Mouse (Mus musculus): ENCODE results near the gene Zfp131. TPM values are rescaled to one million over a fixed set of nuclear protein-coding genes. Genes with fewer than 3 reads are reported as not detected.

Gene Zfp131
- total RNA-seq, 2 experiments from 2014 or later, result 42.5 to 44.9 TPM

DNA sequence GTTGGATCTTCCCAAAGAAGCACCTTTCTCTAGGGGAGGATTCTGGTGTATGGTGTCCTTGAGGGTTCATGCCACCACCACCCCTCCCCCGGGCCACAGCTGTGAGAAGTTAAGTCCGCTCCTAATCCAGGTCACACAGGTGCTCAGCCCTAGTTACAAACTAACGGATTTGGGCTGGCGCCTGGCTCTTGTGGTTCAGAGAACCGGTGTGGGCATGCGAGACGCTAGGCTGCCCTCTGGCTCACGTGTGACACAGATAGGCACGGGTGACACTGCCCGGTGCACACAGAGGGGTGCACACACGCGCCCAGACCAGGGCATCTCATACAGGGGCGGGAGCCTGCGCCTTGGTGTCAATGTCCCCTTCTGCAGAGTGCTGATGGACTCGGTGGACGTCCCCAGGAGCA, 35.5 kb downstream of the Zfp131 start:
- DNase-seq, result peak in 1 of 2 experiments; percentile 25

GRCm38 (mm10) chr13:119754635-119755020, 36.1 kb downstream of the Zfp131 start:
- no peak for DNase-seq

DNA sequence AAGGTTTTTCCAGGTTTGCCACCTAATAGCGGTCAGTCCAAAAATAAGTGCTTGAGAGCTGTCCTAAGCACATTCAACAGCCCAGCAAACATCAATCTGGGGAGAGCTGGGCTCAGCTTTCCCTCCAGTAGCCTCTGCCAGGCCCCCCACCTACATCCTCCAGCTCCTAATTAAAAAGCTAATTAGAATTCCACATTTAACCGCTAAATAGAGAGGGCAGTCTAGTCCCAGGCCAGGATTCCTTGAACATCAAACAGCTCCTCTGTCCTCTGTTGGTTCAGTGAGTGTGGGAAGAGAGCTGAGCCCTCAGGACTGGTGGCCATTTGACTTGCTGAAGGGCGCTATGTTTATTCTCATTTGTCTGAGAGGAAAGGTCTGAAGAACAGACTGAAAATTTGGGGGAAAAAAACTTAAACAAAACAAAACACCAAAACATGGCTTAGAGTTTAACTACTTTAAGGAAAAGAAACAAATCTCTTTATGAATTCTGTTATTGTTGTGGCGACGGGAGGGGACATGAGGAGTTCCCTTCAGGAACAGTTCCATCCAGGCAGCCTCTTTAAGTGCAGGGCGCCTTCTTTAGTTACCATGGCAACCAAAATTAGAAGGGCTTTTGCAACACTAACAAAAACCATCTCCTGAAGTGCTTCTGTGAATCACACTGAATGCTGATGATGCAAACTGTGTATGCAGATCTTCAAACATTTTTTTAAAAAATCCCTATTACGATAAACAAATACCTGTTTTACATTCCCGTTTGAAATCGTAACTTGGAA, 36.6 kb downstream of the Zfp131 start:
- DNase-seq, result peak; percentile 27 to 36

DNA sequence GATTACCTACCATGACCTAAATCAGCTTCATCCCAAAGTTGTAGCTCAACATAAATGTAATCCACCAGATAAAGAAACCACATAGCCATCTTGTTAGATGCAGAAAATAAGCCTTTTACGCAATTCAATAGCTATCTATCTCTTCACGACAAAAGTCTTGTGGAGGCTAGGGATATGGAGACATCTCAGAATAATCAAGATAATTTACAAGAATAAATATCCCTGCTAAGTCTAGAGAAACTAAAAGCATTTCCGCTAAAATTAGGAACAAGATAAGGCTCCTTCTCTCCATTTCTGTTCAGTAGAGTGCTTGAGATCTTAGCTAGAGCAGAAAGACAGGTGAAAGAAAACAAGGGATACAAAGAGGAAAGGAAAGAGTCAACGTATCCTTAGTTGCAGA, 43.8 kb downstream of the Zfp131 start:
- DNase-seq, result no peak

GRCm38 (mm10) chr13:119743470-119743869, 47.2 kb downstream of the Zfp131 start:
- no peak for DNase-seq

DNA sequence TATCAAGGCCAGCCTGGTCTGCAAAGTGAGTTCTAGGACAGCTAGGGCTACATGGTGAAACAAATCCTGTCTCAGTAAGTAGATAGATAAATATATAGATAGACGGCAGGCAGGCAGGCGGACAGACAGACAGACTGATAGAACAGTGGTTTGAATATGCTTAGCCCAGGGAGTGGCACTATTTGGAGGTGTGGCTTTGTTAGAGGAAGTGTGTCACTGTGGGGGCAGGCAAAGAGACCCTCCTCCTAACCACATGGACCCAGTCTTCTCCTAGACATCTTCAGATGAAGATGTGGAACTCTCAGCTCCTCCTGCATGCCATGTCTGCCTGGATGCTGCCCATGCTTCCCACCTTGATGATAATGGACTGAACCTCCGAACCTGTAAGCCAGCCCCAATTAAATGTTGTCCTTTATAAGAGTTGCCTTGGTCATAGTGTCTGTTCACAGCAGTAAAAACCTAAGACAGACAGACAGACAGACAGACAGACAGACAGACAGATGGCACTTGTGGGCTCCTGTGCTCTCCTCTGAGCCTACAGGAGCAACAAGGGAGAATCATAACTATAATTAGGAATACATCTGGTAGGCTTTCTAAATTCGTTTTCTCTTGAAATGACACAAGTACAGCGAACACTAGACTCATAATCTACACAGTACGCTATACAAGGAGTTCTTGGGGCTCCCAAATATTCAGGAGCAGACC, 47.8 kb downstream of the Zfp131 start:
- DNase-seq, result no peak

DNA sequence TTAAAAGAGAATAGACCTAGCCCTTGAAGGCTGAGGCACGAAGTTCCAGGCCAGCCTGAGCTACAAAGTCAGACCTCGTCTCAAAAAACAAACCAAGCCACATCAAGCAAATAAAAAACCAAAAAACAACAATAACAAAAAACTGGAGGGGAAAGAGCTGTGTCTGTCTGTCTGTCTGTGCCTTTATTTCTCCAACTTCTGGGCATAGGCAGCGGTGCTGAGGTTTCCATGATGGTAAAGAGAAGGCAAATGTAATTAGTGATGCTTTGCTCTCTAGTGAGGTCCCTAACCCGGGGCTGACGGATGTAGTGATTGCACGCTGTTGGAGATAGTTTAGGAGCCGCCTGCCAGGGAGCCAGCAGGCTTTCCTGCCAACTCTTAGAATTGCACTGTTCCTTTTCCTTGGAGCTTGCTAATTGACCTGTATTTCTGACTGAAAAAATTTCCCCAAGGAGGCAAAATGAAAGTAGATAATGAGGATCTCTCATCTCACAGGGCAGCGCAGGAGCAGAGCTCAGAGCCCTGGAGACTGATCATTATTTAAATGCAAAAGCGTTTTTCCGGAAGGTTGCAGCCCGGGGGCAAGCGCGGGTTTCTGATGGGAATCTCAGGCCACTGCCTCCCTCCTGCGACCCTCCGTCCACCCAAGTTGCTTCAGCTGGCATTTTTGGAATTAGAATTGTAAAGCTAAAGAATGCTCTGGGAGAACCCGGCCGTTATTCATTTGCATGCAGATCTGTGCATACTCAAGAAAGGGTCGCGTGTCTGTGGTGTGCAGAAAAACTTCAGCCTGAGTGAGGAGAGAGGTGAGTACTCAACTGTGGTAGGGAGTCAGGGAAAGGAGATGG, 49.1 kb downstream of the Zfp131 start:
- no peak for DNase-seq

DNA sequence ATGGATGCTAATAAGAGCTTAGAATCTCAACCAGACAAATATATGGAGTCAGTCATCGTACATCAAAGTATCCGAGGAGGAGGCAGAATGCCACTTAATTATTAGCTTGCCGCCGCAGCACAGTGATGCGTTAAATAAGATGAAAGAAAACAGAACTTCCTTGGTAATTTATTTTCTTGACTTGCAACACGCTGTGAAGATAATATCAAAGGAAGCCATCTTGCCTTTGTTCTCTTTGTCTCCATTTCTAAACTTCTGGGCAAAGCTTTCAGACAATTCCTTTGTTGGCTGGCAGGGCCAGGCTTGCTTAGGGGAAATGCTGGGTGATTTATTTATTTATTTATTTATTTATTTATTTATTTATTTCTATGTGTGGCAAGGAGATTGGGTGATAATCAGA, 59.2 kb downstream of the Zfp131 start:
- DNase-seq, result no peak

DNA sequence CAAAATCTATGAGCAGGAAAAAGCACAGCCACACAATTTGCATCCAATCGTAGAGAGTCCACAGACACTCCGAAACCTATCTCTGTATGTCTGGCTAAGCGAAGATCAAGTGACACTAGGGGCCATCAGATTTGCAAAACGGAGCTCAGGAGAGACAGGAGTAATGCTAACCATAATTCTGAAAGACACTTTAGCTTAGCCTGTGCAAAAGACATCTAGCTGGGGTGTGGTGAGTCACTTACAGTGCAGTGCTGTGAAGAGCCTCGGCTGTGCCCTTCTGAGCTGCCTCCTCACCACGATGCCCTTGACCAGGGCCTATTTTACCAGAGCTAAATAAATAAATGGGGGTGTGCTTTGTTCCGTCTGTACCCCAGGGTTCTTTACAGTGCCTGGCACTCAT, 61.3 kb downstream of the Zfp131 start:
- DNase-seq, result no peak

DNA sequence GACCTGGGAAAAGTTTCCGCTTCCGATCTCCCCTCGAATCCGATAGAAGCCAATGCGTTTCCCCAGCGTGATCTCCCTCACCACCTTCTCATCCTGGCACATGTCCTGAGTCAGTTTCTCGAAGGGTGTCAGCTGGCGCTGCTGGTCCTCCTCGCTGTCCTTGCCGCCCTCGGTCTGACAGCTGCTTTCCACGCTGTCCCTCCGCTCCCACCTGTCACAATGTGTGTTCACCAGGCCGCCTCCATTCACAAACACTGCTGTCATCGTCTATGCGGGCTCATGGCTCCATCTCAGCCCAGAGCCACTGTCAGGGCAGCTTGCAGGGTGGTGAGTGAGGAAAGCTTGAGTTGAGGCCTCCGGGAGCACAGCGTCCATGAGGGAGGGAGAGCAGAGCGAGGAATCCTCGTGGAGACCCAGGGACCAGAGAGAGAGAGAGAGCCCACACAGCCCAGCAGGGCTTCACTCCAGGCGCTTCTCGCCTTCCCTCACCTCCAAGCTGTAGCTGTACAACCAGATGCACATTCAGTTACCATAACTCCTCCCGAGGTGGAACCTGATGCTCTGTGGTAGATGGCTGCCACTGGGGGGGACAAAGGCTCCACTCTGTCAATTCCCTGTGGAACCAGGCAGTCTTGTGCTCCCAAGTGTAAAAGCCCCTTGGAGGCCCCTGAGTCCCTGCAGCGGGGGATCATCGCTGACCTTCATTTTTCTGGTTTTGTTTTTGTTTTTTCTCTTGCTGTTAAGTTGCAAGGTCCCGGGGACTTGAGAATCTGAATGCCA, 62.9 kb downstream of the Zfp131 start:
- DNase-seq, result peak in 1 of 2 experiments; percentile 12

DNA sequence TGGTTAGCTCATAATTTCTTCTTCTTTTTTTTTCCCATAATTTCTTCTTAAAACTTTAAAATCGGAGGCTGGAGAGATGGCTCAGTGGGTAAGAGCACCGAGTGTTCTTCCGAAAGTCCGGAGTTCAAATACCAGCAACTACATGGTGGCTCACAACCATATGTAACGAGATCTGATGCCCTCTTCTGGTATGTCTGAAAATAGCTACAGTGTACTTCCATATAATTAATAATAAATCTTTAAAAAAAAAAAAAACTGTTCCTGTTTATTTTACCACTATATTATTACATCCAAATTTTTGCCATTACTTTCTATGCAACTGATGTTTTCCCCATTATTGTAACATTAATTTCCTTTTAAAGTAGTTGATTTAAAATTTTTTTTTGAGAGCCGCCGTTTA, 66.1 kb downstream of the Zfp131 start:
- DNase-seq, result no peak

- no peak for DNase-seq
Observed at GRCm38 (mm10) chr13:119723368-119723767, 67.3 kb downstream of the Zfp131 start.

DNA sequence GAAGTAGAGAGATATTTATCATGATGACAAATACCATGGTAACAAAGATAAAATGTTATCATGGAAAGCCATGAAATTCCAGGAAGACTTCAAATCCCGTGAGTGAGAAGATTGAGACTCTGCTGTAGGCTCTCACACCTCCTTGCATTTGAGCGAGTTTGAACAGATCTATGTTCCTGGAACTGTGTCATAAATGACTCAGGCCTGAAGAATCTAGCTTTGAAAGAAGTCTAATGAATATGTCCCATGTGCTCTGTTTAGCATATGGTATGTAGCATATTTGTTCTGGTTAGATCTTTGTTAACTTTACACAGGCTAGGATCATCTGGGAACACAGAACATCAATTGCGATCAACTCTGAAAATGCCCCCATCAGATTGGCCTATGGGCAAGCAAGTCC, 68.2 kb downstream of the Zfp131 start:
- DNase-seq, result no peak

DNA sequence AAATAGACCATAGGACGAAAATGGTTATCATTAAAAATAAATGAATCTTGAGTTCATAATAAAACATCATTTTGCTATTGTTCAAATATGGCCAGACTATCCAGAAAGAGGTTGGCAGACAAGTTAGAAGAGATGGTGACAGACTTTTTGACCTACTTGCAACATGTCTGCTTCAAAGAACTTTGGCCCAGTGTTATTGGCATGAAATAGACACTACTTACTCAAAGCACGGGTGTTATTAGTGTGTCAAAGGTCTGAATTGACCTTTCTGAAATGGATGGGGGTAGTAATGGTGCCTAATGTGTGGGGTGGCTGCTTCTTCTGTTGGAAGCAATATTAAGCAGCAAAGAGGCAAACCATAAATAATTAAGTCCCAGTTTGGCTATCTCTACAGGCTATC, 74.6 kb downstream of the Zfp131 start:
- no peak for DNase-seq

Other genes starting within 250 kb of the Zfp131 start
- 1 to 10 TPM; 1.0 to 1.7 TPM for gene Ccl28, start 167.1 kb downstream of the Zfp131 start, total RNA-seq (2021)
- gene Hmgcs1, start 100.5 kb downstream of the Zfp131 start, total RNA-seq (2021), result 100 to 1,000 TPM; 217 to 241 TPM
- 10 to 100 TPM; 12.6 to 14.5 TPM for gene Nim1k, start 35.0 kb downstream of the Zfp131 start, total RNA-seq (2021)
- not detected for gene AF067063, start 39.3 kb upstream of the Zfp131 start, total RNA-seq (2021)
- gene D13Ertd608e, start 45.1 kb upstream of the Zfp131 start, total RNA-seq (2021), result not detected
- not detected for gene Tcstv1, start 103.9 kb upstream of the Zfp131 start, total RNA-seq (2021)
- gene Gm21761, start 138.4 kb upstream of the Zfp131 start, total RNA-seq (2021), result not detected
- not detected for gene B020031M17Rik, start 159.9 kb upstream of the Zfp131 start, total RNA-seq (2021)
- gene Gm36079, start 236.1 kb upstream of the Zfp131 start, total RNA-seq (2021), result not detected

Measured in layer of hippocampus, postnatal 36 days (tissue).